Mouse (Mus musculus): ENCODE measurements at regions not wholly inside any gene's neighbourhood (a gene's known extent, or its start where the extent isn't known, plus 50 kb on each side); places are given as distances from the start of the nearest gene placed in this dataset.

DNA sequence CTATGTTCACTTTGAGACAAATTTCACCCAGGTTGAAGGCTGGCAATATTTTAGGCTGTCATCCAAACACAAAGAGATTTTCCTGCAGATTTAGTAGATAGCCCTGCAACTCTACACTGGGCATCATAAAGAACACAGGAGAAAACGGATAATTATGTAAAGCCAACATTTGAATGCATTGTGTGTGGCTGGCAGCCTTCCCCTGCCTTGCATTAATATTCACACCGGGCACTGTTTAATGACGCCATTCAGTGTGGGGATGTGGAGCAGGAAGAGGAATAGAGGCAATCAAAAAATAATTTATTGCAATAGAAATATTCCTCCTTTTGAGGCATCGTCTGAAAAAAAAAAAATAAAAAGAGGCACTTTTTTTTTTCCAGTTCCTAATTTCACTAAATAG is 105.7 kb downstream of the Samd5 start:
- intact Hi-C loops (cut with DNase I): no loop called here
- DNase-seq (ENCODE audit: low spot score): no peak

- intact Hi-C loops (cut with DNase I): no loop called here
- no peak for DNase-seq (ENCODE audit: low spot score)
Observed at GRCm38 (mm10) chr10:9557517-9558065, 117.4 kb downstream of the Samd5 start.

DNA sequence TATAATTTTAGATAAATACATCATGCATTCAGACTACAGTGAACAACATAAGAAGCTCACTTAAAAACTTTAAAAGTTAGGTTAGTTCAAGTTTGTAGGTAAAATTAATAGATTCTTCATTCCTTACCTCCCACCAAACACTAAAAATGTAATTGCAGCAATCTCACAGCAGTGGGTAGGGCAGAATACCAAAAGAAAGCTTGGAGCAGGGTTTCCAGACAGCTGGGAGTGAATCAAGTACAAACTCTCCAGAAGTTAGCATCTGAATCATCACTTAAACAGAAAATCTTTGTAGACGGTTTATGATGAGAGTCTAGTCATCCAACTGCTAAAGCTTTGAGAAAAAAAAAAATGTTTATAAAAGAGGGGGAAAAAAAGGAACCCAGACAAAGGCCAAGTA is 117.9 kb downstream of the Samd5 start:
- no peak for DNase-seq (ENCODE audit: low spot score)
- intact Hi-C loops (cut with DNase I): no loop called here

GRCm38 (mm10) chr10:9553946-9554345 is 121.1 kb downstream of the Samd5 start:
- intact Hi-C loops (cut with DNase I): no loop called here
- no peak for DNase-seq (ENCODE audit: low spot score)

- no peak for DNase-seq (ENCODE audit: low spot score)
- intact Hi-C loops (cut with DNase I): no loop called here
Observed at GRCm38 (mm10) chr10:9549913-9550709, 124.9 kb downstream of the Samd5 start.

DNA sequence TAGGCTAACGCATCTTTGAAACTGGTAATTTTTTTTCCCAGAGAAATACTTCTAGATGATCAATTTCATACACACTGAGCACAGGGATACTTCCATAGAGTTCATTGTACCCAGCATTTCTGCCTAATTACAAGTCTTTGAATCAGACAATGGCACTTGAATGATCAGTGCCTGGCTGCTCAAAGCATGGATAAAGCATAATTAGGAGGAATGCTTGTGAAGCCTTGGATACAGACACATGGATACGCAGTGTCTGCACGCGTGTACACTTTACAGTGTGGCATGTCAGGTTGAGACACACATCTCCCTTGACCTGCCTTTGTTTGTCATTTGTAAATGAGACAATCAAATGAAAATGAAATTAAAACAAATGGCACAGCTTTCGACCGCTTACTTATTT is 129.2 kb downstream of the Samd5 start:
- no peak for DNase-seq (ENCODE audit: low spot score)
- intact Hi-C loops (cut with DNase I): no loop called here

GRCm38 (mm10) chr10:9544041-9544786 is 130.8 kb downstream of the Samd5 start:
- no peak for DNase-seq (ENCODE audit: low spot score)
- intact Hi-C loops (cut with DNase I): no loop called here

- intact Hi-C loops (cut with DNase I): no loop called here
- DNase-seq (ENCODE audit: low spot score): no peak
Observed at GRCm38 (mm10) chr10:9541579-9541978, 133.4 kb downstream of the Samd5 start.

GRCm38 (mm10) chr10:9537686-9538085 is 137.3 kb downstream of the Samd5 start:
- intact Hi-C loops (cut with DNase I): no loop called here
- DNase-seq (ENCODE audit: low spot score): no peak

GRCm38 (mm10) chr10:9534552-9534951 is 140.5 kb downstream of the Samd5 start:
- intact Hi-C loops (cut with DNase I): no loop called here
- DNase-seq (ENCODE audit: low spot score): no peak

DNA sequence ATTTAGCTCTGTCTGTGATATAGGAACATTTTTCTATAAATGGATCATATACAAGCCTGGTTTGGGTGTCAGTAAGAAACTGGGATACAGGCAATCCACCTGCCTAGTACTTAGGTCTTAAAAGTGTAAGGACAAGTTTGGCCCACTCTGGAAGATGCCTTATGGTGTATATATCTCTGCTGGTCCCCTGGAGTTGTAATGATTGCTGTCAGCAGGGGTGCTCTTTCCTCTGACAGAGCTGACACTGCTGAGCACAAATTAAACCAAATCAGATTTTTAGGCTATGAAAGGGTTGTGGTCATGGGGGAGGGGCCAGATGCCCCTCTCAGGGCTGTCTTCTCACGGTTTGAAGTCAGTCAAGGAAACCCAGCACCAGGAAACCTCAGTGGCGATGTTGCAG is 141.7 kb downstream of the Samd5 start:
- DNase-seq (ENCODE audit: low spot score): no peak
- intact Hi-C loops (cut with DNase I): no loop called here

DNA sequence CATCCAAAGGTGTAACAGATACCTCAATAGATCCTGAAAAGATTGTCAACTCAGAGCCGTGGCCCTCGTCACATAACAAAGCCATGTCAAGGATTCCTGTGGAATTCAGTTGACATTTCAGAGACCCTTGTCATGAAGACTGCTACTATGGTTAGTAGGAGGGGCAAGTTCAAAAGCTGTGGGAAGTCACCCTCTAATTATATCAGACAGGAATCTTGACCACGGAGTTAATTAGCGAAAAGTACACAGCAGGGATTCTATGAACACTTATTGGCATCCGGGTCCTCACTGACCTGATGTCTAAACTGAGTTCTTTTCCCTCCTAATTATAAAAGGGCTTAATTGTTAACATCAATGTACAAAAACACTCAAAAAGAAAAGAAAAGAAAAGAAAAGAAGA is 143.1 kb downstream of the Samd5 start:
- intact Hi-C loops (cut with DNase I): no loop called here
- no peak for DNase-seq (ENCODE audit: low spot score)

GRCm38 (mm10) chr10:9529408-9529807 is 145.6 kb downstream of the Samd5 start:
- intact Hi-C loops (cut with DNase I): no loop called here
- DNase-seq (ENCODE audit: low spot score): no peak

GRCm38 (mm10) chr10:9528066-9528465 is 146.9 kb downstream of the Samd5 start:
- intact Hi-C loops (cut with DNase I): no loop called here
- no peak for DNase-seq (ENCODE audit: low spot score)

GRCm38 (mm10) chr10:9509764-9510390 is 165.1 kb downstream of the Samd5 start:
- intact Hi-C loops (cut with DNase I): no loop called here
- DNase-seq (ENCODE audit: low spot score): no peak

GRCm38 (mm10) chr10:9509092-9509671 is 165.8 kb downstream of the Samd5 start:
- DNase-seq (ENCODE audit: low spot score): no peak
- intact Hi-C loops (cut with DNase I): no loop called here

- intact Hi-C loops (cut with DNase I): no loop called here
- no peak for DNase-seq (ENCODE audit: low spot score)
Observed at GRCm38 (mm10) chr10:9503569-9504493, 171.2 kb downstream of the Samd5 start.

- no peak for DNase-seq (ENCODE audit: low spot score)
- intact Hi-C loops (cut with DNase I): loop anchor here (10.0 kb wide), 1 partner anchor 176 kb away; the partner anchor contains the start of gene Samd5
Observed at GRCm38 (mm10) chr10:9498550-9498949, 176.5 kb downstream of the Samd5 start.

DNA sequence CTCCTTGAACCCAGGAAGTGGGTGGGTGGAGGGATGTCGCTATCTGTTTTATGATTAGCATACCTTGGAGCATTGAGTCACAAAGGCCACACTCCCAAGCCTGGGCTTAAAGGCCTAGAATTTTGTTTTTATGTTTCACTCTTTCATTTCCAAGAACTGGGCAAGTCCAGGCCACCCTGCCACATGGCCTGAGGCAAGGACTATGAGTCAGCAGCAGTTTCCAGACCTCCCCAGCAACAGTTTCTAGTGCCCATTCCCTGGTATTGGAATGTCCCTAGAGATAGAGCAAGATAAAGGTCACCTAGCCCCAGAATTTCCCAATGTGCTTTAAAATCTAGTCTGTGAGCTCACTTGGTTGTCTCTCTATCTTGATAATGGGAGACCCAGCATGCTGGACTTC is 178.0 kb downstream of the Samd5 start:
- intact Hi-C loops (cut with DNase I): loop anchor here (2.0 to 10.0 kb wide), 2 partner anchors 18 to 178 kb away; partner anchors contain the start of gene Samd5
- no peak for DNase-seq (ENCODE audit: low spot score)

All from heart, postnatal 25 days (tissue).